Mouse (Mus musculus): ENCODE data around the gene Glmp.

DNA sequence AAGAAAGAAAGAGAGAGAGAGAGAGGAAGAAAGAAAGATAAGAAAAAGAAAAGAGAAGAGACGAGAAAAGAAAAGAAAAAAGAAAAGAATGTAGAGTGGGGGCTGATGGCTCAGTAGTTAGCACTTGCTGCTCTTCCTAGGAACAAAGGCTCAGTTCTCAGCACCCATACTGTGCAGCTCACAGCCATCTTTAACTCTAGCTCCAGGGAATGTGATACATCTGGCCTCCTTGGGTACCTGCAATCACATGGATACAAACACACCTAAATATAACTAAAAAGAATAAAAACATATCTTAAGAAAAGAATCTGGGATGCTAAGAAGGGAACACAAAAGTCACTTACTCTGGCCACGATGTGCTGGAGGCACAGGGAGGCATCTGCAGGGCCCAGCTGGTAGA, 48.7 kb upstream of the Glmp start:
- TF ChIP-seq CTCF (conservative IDR thresholded peaks at IDR 0.05; ENCODE audit: low read length) (no peak), POU5F1 (IDR thresholded peaks at IDR 0.05; ENCODE audit: borderline replicate concordance, low read length) (no peak), NANOG (IDR thresholded peaks at IDR 0.05; ENCODE audit: borderline replicate concordance, low read length) (no peak; the same call in 1 of the 2 replicates)
